10 mouse cellular contexts compared by ENCODE assay signal in the genomic region with DNA sequence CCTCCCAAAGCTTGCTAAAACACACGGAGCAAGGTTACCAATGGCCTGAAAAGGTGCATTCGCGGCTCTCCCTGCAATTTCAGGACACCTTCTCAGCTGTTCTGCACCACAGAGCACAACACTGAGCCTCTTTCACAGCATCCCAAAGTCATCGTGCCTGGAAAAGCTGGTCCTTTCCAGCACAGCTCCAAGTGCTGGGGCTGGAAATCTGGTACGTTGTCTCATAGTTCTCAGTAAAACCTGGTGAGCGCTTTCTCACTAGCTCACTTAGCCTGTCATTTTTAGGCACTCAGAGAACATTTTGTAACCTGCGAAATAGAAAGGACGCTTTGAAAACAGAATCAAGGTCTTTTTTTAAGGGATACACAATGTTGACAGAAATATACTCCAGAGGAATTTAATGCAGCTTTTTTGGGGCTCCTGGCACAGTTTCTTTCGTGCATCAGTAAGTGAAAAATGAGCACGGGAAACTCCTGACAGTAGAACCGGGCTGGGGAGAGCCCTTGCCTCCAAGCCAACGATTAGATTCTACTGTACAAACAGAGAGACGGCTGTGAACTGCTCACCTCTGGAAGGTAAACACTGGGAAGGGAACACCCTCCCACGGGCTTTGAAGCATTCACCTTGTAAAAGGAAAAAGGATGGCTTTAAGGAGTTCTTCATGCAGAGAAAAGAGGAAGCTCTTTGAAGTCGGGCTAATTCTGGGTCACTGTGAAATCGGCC.
A peak's percentile ranks its signal among the peaks of the same experiment; 100 is the strongest.
DNase-seq lines count a peak whose midpoint lies in the region; ATAC-seq and TF ChIP-seq lines count a peak whose summit lies in the region.
"Had no signal": no experiment of that assay in that cellular context is flagged by ENCODE, and none has a peak within 500 bp of the region (broad histone marks: within the 10 kb centered on the region; RNA-seq: fewer than 3 reads in every experiment).

No protein-coding gene starts in this region.

- H3K9me3 ChIP-seq in embryonic facial prominence, embryonic 11.5 days (replicated peaks; ENCODE audit: control insufficient read depth, low read length), result no peaks in the 10 kb centered on the region
- H3K9me3 ChIP-seq in embryonic facial prominence, embryonic 10.5 days, result no peaks in the 10 kb centered on the region
- H3K9me3 ChIP-seq in midbrain, postnatal 0 days (ENCODE audit: low read length), result no peaks in the 10 kb centered on the region

- H3K4me3 ChIP-seq in embryonic facial prominence, embryonic 11.5 days (ENCODE audit: low read depth, low read length), result no peak overlapping the region
- H3K4me3 ChIP-seq in embryonic facial prominence, embryonic 10.5 days, result no peak overlapping the region
- H3K4me3 ChIP-seq in midbrain, postnatal 0 days (ENCODE audit: low read depth, low read length), result peak overlapping the region; percentile 6; the same call in 1 of the 2 replicates

- peak; percentile 9 for DNase-seq in embryonic facial prominence, embryonic 11.5 days (ENCODE audit: low spot score)
- no peak for DNase-seq in embryonic facial prominence, embryonic 10.5 days (ENCODE audit: low spot score)
- DNase-seq in layer of hippocampus, adult 11-12 months (ENCODE audit: low spot score), result peak; percentile 6
- DNase-seq in layer of hippocampus, postnatal 25 days (ENCODE audit: extremely low spot score in 1 of 2, low spot score in 1 of 2), result no peak
- DNase-seq in frontal cortex, postnatal 14 days (ENCODE audit: low spot score in 2 of 2), result peak; percentile 4 to 6
- DNase-seq in midbrain, postnatal 0 days (ENCODE audit: low spot score), result peak; percentile 21
- no peak for DNase-seq in yolk sac, embryonic 10.5 days (ENCODE audit: low spot score)

- no peaks in the 10 kb centered on the region for H3K27me3 ChIP-seq in embryonic facial prominence, embryonic 11.5 days (ENCODE audit: control insufficient read depth, insufficient read depth, low read length)
- H3K27me3 ChIP-seq in embryonic facial prominence, embryonic 10.5 days (replicated peaks; ENCODE audit: low read depth, poor library complexity, severe bottlenecking), result no peaks in the 10 kb centered on the region
- H3K27me3 ChIP-seq in midbrain, postnatal 0 days (ENCODE audit: insufficient read depth, low read length), result no peaks in the 10 kb centered on the region
- H3K27me3 ChIP-seq: Patski had no signal

- H3K4me1 ChIP-seq in embryonic facial prominence, embryonic 11.5 days (ENCODE audit: control insufficient read depth, insufficient read depth, low read length), result no peaks in the 10 kb centered on the region
- peaks cover 8% of the 10 kb centered on the region; the same call in 1 of the 2 replicates for H3K4me1 ChIP-seq in embryonic facial prominence, embryonic 10.5 days
- no peaks in the 10 kb centered on the region; the same call in 1 of the 2 replicates for H3K4me1 ChIP-seq in midbrain, postnatal 0 days (ENCODE audit: insufficient read depth, low read length)

- TF ChIP-seq CTCF in midbrain, postnatal 0 days (IDR thresholded peaks at IDR 0.05), result no peak

- no peak for ATAC-seq in embryonic facial prominence, embryonic 11.5 days (replicated peaks; ENCODE audit: insufficient number of reproducible peaks, low FRiP score, low TSS enrichment, low read depth)
- no peak for ATAC-seq in midbrain, postnatal 0 days (ENCODE audit: low FRiP score)
- no peak for ATAC-seq in CD4-positive, CD25-positive, alpha-beta regulatory T cell, adult 4 months
- ATAC-seq: Patski had no signal

- WGBS in embryonic facial prominence, embryonic 11.5 days, result 45% methylated on average over 16 of the region's 16 CpGs
- 52% methylated on average over 16 of the region's 16 CpGs for WGBS in embryonic facial prominence, embryonic 10.5 days
- 32% methylated on average over 16 of the region's 16 CpGs for WGBS in midbrain, postnatal 0 days

- H3K36me3 ChIP-seq in embryonic facial prominence, embryonic 11.5 days (replicated peaks; ENCODE audit: control insufficient read depth, insufficient read depth, low read depth, low read length), result no peaks in the 10 kb centered on the region
- H3K36me3 ChIP-seq in embryonic facial prominence, embryonic 10.5 days (replicated peaks), result no peaks in the 10 kb centered on the region
- H3K36me3 ChIP-seq in midbrain, postnatal 0 days (ENCODE audit: insufficient read depth, low read length), result no peaks in the 10 kb centered on the region

- no peak overlapping the region for H3K27ac ChIP-seq in embryonic facial prominence, embryonic 11.5 days (replicated peaks; ENCODE audit: low read depth, low read length)
- H3K27ac ChIP-seq in embryonic facial prominence, embryonic 10.5 days (replicated peaks), result no peak overlapping the region
- H3K27ac ChIP-seq in midbrain, postnatal 0 days (ENCODE audit: low read depth, low read length), result no peak overlapping the region

- H3K4me2 ChIP-seq in embryonic facial prominence, embryonic 11.5 days (ENCODE audit: low read depth, low read length), result no peak overlapping the region
- H3K4me2 ChIP-seq in midbrain, postnatal 0 days (ENCODE audit: low read depth, low read length, poor library complexity, severe bottlenecking), result peak overlapping the region; percentile 23
- H3K4me2 ChIP-seq: heart, embryonic 11.5 days had no signal

- H3K9ac ChIP-seq in embryonic facial prominence, embryonic 11.5 days (replicated peaks; ENCODE audit: low read length), result no peak overlapping the region
- no peak overlapping the region for H3K9ac ChIP-seq in midbrain, postnatal 0 days (replicated peaks; ENCODE audit: low read length, poor library complexity, severe bottlenecking)

Comparison
In these comparisons a context has a peak if more than half of its experiments do, and no peak if none do; other contexts are left out.
1. DNase-seq: peak in embryonic facial prominence, embryonic 11.5 days (single experiment), layer of hippocampus, adult 11-12 months (single experiment), frontal cortex, postnatal 14 days (2 of 2) and midbrain, postnatal 0 days (single experiment); none in embryonic facial prominence, embryonic 10.5 days (single experiment), layer of hippocampus, postnatal 25 days (0 of 2) and yolk sac, embryonic 10.5 days (single experiment).